Mouse (Mus musculus) midbrain, embryonic 16.5 days (tissue): ENCODE measurements around the gene Rab25. TPM values are rescaled to one million over a fixed set of nuclear protein-coding genes. Genes with fewer than 3 reads are reported as not detected.

ENCODE experiments used
- ATAC-seq: fragments of 200-750 bp; cut with Nextera tagmentation; 2 replicates; pipeline ENCODE4 v1.8.0; 2017; ENCODE audit warnings: moderate TSS enrichment
- H3K27ac ChIP-seq: fragments of 300-500 bp; sonication (generic); 2 replicates; pipeline ENCODE4 v1.5.1; 2014; ENCODE audit warnings: mild to moderate bottlenecking, low read length, mixed read lengths
- H3K27me3 ChIP-seq: fragments of 300-500 bp; sonication (generic); 2 replicates; pipeline ENCODE4 v1.6.1; 2014; ENCODE audit warnings: low read depth, low read length, mixed read lengths; ENCODE audit not compliant: control insufficient read depth, insufficient read depth
- H3K36me3 ChIP-seq: fragments of 300-500 bp; sonication (generic); 2 replicates; pipeline ENCODE4 v1.6.1; 2014; ENCODE audit warnings: mild to moderate bottlenecking, low read length, moderate library complexity, mixed read lengths; ENCODE audit not compliant: control insufficient read depth, insufficient read depth
- H3K4me1 ChIP-seq: fragments of 300-500 bp; sonication (generic); 2 replicates; pipeline ENCODE4 v1.6.1; 2014; ENCODE audit warnings: mild to moderate bottlenecking, low read length, mixed read lengths; ENCODE audit not compliant: control insufficient read depth, insufficient read depth
- H3K4me2 ChIP-seq: fragments of 300-500 bp; sonication (generic); 2 replicates; pipeline ENCODE4 v1.6.1; 2014; ENCODE audit warnings: mild to moderate bottlenecking, low read length, mixed read lengths
- H3K4me3 ChIP-seq: fragments of 300-500 bp; sonication (generic); 2 replicates; pipeline ENCODE4 v1.5.1; 2014; ENCODE audit warnings: low read depth, mild to moderate bottlenecking, low read length, moderate library complexity, mixed read lengths
- H3K9ac ChIP-seq: fragments of 300-500 bp; sonication (generic); 2 replicates; pipeline ENCODE4 v1.6.1; 2014; ENCODE audit warnings: low read depth, low read length, mixed read lengths
- H3K9me3 ChIP-seq: fragments of 300-500 bp; sonication (generic); replicated peaks from 2 replicates; pipeline ENCODE4 v1.6.1; 2014; ENCODE audit warnings: mild to moderate bottlenecking, low read length, mixed read lengths; ENCODE audit not compliant: control insufficient read depth, poor library complexity, severe bottlenecking
- WGBS: fragments of 180-500 bp; shearing (Covaris S2); extraction: QIAGEN DNeasy Blood & Tissue Kit; methylation state at CpG from one replicate; pipeline ENCODE4 v1.1.7; 2014; 5-methylcytosine and 5-hydroxymethylcytosine counted together
- polyA plus RNA-seq: library from polyadenylated mRNA; unstranded; fragments of >200 nt; fragmentation: Nextera tagmentation; extraction: Ambion mirVana; gene quantifications from 2 replicates; pipeline ENCODE4 v1.2.1, GENCODE M21; 2015

The Rab25 gene
- polyA plus RNA-seq, 1 experiment from 2014 or later = 0.69 TPM

DNA sequence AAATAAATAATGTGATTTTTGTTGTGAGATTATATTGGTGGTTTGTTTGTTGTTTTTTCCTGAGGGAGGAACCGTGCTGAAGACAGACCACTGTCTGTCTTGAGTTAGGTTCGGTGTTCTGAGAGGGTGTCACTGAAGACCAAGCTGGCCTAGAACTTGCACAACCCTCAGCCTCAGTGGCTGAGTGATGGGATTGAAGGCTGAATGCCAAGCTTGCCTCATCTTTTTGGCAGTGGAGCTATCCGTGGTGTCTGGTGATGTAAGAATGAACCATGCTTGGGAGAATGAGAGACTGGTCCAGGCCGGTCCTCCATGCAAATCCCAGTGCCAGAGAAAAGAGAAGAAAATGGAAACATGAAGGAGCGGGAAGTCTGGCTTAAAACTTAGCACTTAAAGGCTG is 21.6 kb upstream of the Rab25 start:
- H3K36me3 ChIP-seq = peaks cover 42% of the 10 kb centered on the region
- H3K9me3 ChIP-seq = no peaks in the 10 kb centered on the region
- H3K27ac ChIP-seq = no peak overlapping the region
- no peak overlapping the region for H3K4me3 ChIP-seq
- H3K9ac ChIP-seq = no peak overlapping the region
- no peaks in the 10 kb centered on the region for H3K27me3 ChIP-seq
- H3K4me1 ChIP-seq = no peaks in the 10 kb centered on the region
- no peak for ATAC-seq
- no peak overlapping the region for H3K4me2 ChIP-seq
- WGBS = 97% methylated on average over 5 of the region's 5 CpGs

DNA sequence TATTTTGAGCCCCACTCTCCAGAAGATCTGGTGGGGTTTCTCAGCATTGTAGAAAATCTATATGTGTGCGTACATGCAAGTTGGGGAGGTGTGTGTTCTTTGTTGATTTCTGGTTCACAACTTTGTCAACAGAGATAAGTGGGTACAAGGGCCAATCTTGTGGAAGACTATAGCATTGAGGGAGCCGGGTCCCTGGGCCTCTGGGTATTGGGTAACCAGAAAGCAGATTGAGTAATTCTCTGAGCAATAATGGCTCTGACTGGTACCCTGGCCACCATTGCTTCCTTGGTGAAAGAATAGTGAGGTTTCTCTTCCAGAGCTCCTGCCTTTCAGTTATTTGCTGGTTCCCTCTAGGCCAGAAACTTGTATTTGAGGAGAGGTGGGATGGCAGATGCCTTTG is 21.0 kb upstream of the Rab25 start:
- Histone ChIP-seq H3K27ac (no peak overlapping the region), H3K4me1 (no peaks in the 10 kb centered on the region), H3K9me3 (no peaks in the 10 kb centered on the region), H3K4me3 (no peak overlapping the region), H3K9ac (no peak overlapping the region), H3K27me3 (no peaks in the 10 kb centered on the region), H3K36me3 (peaks cover 48% of the 10 kb centered on the region), H3K4me2 (no peak overlapping the region)
- WGBS = 98% methylated on average over 2 of the region's 2 CpGs
- ATAC-seq = no peak

- no peak overlapping the region for H3K4me2 ChIP-seq
- H3K4me1 ChIP-seq = no peaks in the 10 kb centered on the region
- no peaks in the 10 kb centered on the region for H3K27me3 ChIP-seq
- no peak overlapping the region for H3K9ac ChIP-seq
- 96% methylated on average over 2 of the region's 2 CpGs for WGBS
- no peak overlapping the region for H3K27ac ChIP-seq
- no peak for ATAC-seq
- no peaks in the 10 kb centered on the region for H3K9me3 ChIP-seq
- H3K4me3 ChIP-seq = no peak overlapping the region
- H3K36me3 ChIP-seq = peaks cover 53% of the 10 kb centered on the region
Measured at GRCm38 (mm10) chr3:88568615-88569014, 20.5 kb upstream of the Rab25 start.

GRCm38 (mm10) chr3:88567892-88568291 is 19.8 kb upstream of the Rab25 start:
- ATAC-seq = no peak
- Histone ChIP-seq H3K4me3 (no peak overlapping the region), H3K36me3 (peaks cover 56% of the 10 kb centered on the region), H3K27me3 (no peaks in the 10 kb centered on the region), H3K27ac (no peak overlapping the region), H3K4me1 (no peaks in the 10 kb centered on the region), H3K9me3 (no peaks in the 10 kb centered on the region), H3K9ac (no peak overlapping the region), H3K4me2 (no peak overlapping the region)
- WGBS = 94% methylated on average over 6 of the region's 6 CpGs

GRCm38 (mm10) chr3:88566536-88567061 is 18.5 kb upstream of the Rab25 start:
- WGBS = 97% methylated on average over 4 of the region's 4 CpGs
- ATAC-seq = no peak
- Histone ChIP-seq H3K27ac (no peak overlapping the region), H3K9ac (no peak overlapping the region), H3K27me3 (no peaks in the 10 kb centered on the region), H3K4me1 (no peaks in the 10 kb centered on the region), H3K36me3 (peaks cover 56% of the 10 kb centered on the region), H3K4me2 (no peak overlapping the region), H3K9me3 (no peaks in the 10 kb centered on the region), H3K4me3 (no peak overlapping the region)

DNA sequence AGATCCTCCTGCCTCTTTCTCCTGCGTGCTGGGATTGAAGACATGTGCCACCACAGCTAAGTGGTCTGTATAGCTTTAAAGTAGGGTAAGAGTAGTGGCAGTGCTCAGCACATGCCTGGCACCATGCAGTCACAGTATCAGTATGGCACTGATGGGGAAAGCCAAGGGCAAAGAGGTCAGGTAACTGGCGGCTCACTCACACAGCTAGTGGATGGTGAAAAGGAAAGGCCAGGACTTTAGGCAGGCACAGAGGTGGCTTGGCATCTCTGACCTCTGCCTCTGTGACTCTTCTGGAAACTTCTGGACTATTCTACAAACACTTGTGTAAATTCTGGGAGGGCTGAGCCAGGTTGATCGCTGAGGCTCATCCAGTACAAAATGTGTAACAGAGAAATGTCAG is 18.0 kb upstream of the Rab25 start:
- no peaks in the 10 kb centered on the region for H3K4me1 ChIP-seq
- H3K9ac ChIP-seq = no peak overlapping the region

GRCm38 (mm10) chr3:88563966-88564365 is 15.9 kb upstream of the Rab25 start:
- Histone ChIP-seq H3K4me3 (no peak overlapping the region), H3K27me3 (no peaks in the 10 kb centered on the region), H3K4me2 (no peak overlapping the region), H3K27ac (no peak overlapping the region), H3K9ac (no peak overlapping the region), H3K9me3 (no peaks in the 10 kb centered on the region), H3K4me1 (no peaks in the 10 kb centered on the region), H3K36me3 (peaks cover 70% of the 10 kb centered on the region)
- no peak for ATAC-seq
- WGBS = 87% methylated on average over 7 of the region's 7 CpGs

More for the DNA sequence above, 18.0 kb upstream of the Rab25 start:
- Histone ChIP-seq H3K4me2 (no peak overlapping the region), H3K9me3 (no peaks in the 10 kb centered on the region), H3K4me3 (no peak overlapping the region), H3K36me3 (peaks cover 57% of the 10 kb centered on the region), H3K27ac (no peak overlapping the region), H3K27me3 (no peaks in the 10 kb centered on the region)
- 96% methylated on average over 3 of the region's 3 CpGs for WGBS
- no peak for ATAC-seq

- no peak overlapping the region for H3K27ac ChIP-seq
- ATAC-seq = no peak
- peaks cover 69% of the 10 kb centered on the region for H3K36me3 ChIP-seq
- H3K4me2 ChIP-seq = no peak overlapping the region
- H3K27me3 ChIP-seq = no peaks in the 10 kb centered on the region
- H3K4me1 ChIP-seq = no peaks in the 10 kb centered on the region
- H3K4me3 ChIP-seq = no peak overlapping the region
- no peaks in the 10 kb centered on the region for H3K9me3 ChIP-seq
- 51% methylated on average over 4 of the region's 4 CpGs for WGBS
- no peak overlapping the region for H3K9ac ChIP-seq
Measured at GRCm38 (mm10) chr3:88563442-88563841, 15.3 kb upstream of the Rab25 start.

DNA sequence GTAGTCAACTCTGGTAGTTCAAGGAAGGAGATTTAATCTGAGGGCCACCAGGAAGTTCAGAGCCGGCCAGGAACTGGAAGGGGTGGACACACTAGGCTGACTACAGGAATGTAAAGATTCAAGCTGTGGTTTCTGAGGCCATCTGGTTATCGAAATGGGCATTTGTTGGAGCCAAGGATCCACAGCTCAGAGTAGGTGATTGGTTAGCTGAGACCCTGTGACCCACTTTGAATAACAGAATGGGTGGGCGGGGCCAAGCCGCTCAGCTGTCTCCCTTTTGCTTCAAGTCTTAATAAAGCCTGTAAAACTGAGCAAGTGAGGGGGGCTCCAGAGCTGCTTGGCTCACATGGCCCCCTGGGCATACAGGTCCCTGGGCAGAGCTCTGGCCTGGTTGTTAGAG is 13.9 kb upstream of the Rab25 start:
- H3K27ac ChIP-seq = no peak overlapping the region
- WGBS = 56% methylated on average over 4 of the region's 4 CpGs
- no peak overlapping the region for H3K4me2 ChIP-seq
- H3K9ac ChIP-seq = no peak overlapping the region
- ATAC-seq = no peak
- H3K4me1 ChIP-seq = no peaks in the 10 kb centered on the region
- H3K4me3 ChIP-seq = no peak overlapping the region
- H3K9me3 ChIP-seq = no peaks in the 10 kb centered on the region
- peaks cover 60% of the 10 kb centered on the region for H3K36me3 ChIP-seq
- no peaks in the 10 kb centered on the region for H3K27me3 ChIP-seq
